Mouse (Mus musculus): ENCODE results near the gene Ifi205.
"Not testable (repeated sequence)": the region's sequence is repeated elsewhere in the genome, so short reads cannot be mapped to it uniquely, and the experiment has no call there.

Gene Ifi205

GRCm38 (mm10) chr1:174031698-174032097 is at the start of gene Ifi205:
TSS of gene Ifi205 (minus strand) at chr1:174031810.
- DNase-seq (ENCODE audit: low read depth, low spot score): no peak

DNA sequence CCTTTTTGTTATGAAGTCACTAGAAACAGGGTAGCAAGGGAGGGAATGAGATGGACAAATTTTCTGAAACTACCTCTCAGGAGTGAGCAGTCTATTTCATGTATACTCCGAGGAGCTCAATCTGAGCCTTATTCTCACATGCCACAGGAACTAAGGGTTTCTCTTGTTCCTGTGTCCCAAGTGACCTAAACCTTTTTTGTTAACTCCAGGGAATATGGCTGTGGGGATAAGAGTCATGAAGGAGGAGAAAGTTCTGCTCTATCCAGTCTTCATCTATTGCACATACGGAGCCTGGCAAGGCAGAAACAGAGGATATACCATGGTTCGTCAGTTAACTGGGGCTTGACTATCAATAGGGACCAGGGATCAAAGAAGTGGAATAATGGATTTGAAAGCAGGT is 34.7 kb upstream of the Ifi205 start, which contains the start of gene Olfr430:
TSS of gene Olfr430 (plus strand) at position 301 of the 400 bp plus-strand sequence.
- no peak for DNase-seq (ENCODE audit: low read depth, low spot score)

GRCm38 (mm10) chr1:174055248-174055647 is 23.6 kb upstream of the Ifi205 start:
- no peak for DNase-seq (ENCODE audit: low read depth, low spot score)

DNA sequence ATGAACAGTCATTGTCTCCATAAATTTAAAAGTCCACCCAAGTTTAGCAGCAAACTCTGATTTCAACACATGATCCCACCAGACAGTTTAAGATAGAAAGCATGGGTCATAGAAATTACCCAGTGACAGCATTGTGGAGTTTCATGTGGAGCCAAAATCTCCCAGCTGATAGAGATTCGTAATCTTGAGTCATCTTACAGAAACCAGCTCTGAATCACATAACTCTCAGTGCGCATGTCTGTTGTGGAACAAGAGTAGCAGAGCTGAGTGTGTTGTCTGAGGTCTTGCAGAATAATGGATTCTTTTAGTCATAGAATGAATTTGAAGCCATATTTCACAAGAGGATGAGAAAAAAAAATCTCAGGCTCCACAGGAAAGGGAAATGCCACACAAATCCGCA is 21.4 kb upstream of the Ifi205 start:
- DNase-seq (ENCODE audit: low read depth, low spot score): no peak

GRCm38 (mm10) chr1:174051931-174052536 is 20.4 kb upstream of the Ifi205 start:
- no peak for DNase-seq (ENCODE audit: low read depth, low spot score)

GRCm38 (mm10) chr1:174051515-174051914 is 19.9 kb upstream of the Ifi205 start:
- no peak for DNase-seq (ENCODE audit: low read depth, low spot score)

DNA sequence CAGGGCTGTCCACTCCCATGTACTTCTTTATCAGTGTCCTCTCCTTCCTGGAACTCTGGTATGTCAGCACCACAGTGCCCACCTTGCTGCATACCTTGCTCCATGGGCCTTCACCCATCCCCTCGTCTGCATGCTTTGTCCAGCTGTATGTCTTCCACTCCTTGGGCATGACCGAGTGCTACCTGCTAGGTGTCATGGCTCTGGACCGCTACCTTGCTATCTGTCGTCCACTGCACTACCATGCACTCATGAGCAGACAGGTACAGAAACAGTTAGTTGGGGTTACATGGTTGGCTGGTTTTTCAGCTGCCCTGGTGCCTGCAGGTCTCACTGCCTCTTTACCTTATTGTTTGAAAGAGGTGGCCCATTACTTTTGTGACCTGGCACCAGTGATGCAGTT is 18.9 kb upstream of the Ifi205 start:
- no peak for DNase-seq (ENCODE audit: low read depth, low spot score)

DNA sequence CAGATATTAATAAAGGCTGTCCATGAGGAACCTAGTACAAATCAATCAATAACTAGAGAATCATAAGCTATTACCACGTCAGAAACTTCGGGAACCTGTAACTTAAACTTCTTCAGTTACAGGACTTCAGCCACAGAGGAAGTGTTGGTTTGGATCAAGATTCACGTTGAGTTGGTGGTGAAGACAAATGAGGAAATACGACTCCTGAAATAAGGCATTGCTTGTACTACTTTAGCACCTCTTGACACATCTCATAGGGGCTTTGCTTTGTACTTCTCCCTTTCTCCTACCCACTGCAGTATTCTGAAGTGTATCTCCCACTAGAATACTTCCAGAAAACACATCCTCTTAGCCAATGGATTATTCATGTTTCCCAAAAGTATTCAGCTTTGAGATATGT is 17.7 kb upstream of the Ifi205 start:
- DNase-seq (ENCODE audit: low read depth, low spot score): not testable (repeated sequence)

- no peak for DNase-seq (ENCODE audit: low read depth, low spot score)
Measured at GRCm38 (mm10) chr1:174048893-174049292, 17.3 kb upstream of the Ifi205 start, which contains the start of gene Olfr432. TSS of gene Olfr432 (plus strand) at chr1:174049205.

- not testable (repeated sequence) for DNase-seq (ENCODE audit: low read depth, low spot score)
Measured at GRCm38 (mm10) chr1:174048227-174048626, 16.6 kb upstream of the Ifi205 start.

DNA sequence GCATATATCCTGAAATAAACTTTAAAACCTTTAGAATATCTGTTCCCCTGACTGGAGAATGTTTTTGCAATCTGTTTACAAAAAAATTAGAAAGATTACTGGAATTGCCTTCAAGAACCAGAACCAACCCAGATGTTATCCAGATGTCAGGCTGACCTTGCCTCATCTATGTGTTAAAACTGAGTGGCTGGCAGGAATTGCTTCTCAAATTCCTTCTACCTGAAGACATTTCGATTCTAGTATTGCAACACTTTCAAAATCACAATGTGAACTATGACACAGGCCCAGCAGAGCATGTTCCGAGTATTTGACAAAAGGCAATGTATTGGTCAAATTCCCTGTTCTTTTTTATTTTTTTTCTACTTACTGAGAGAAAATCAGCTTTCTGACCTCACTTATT is 12.8 kb upstream of the Ifi205 start:
- DNase-seq (ENCODE audit: low read depth, low spot score): no peak

- not testable (repeated sequence) for DNase-seq (ENCODE audit: low read depth, low spot score)
Measured at GRCm38 (mm10) chr1:174042091-174042884, 10.7 kb upstream of the Ifi205 start.

GRCm38 (mm10) chr1:174040523-174041177 is 9.0 kb upstream of the Ifi205 start, which contains the start of gene Olfr433:
TSS of gene Olfr433 (plus strand) at chr1:174040705.
- no peak for DNase-seq (ENCODE audit: low read depth, low spot score)

DNA sequence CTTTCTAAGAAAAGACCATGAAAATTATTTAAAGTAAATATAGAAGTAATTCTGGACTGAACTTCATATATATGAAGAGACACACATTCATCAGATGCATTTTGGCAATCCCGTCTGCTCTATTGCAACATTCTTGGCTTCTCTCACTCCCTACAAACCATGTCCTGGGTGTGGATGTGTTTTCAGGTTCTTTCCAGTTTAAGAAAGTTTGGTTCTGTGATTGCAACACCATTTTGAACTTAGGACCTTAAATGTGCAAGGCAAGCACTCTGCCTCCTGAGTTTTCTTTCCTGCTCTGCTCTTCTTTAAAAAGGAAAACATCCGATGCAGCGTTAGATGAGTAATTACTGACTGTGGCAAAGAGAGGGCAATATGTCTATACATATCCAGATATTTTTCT is 6.9 kb upstream of the Ifi205 start:
- no peak for DNase-seq (ENCODE audit: low read depth, low spot score)

- no peak for DNase-seq (ENCODE audit: low read depth, low spot score)
Measured at GRCm38 (mm10) chr1:174035841-174036240, 4.2 kb upstream of the Ifi205 start.

- not testable (repeated sequence) for DNase-seq (ENCODE audit: low read depth, low spot score)
Measured at GRCm38 (mm10) chr1:174007050-174007449, 24.6 kb downstream of the Ifi205 start.

DNA sequence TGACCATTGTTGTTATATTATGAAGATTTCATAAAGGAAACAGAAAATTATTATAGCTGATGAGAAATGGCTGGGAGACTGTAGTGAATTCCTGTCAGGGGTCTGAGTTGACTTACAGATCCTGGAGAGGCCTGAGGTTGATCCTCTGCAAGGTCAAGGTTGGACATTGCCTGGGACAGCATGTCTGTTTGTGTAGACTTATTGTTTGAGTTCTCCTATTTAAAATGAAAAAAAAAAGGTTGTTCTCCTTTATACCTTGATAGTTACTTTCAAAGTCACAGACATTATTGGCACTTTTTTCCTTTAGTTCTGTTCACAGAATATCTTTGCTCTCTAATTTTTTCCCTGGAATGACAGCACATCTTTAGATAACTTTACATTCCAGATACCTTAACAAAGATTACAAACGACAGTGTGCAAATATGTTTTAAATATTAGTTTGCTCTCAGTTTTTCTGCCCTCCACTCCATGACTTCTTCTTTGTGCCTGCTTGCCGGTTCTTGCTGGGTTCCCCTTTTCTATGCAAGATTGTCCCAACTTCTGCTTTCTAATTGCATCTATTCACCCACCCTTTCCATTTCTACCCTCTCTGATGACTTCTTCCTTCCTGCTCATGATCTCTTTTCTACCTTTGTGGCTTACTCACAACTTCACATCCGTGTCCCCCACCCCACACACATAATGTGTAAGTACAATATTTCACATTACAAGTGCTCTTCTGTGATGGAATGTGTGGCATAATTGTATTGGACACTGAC is 27.1 kb downstream of the Ifi205 start:
- DNase-seq (ENCODE audit: low read depth, low spot score): not testable (repeated sequence)

- no peak for DNase-seq (ENCODE audit: low read depth, low spot score)
Measured at GRCm38 (mm10) chr1:173995003-173995402, 36.6 kb downstream of the Ifi205 start.

DNA sequence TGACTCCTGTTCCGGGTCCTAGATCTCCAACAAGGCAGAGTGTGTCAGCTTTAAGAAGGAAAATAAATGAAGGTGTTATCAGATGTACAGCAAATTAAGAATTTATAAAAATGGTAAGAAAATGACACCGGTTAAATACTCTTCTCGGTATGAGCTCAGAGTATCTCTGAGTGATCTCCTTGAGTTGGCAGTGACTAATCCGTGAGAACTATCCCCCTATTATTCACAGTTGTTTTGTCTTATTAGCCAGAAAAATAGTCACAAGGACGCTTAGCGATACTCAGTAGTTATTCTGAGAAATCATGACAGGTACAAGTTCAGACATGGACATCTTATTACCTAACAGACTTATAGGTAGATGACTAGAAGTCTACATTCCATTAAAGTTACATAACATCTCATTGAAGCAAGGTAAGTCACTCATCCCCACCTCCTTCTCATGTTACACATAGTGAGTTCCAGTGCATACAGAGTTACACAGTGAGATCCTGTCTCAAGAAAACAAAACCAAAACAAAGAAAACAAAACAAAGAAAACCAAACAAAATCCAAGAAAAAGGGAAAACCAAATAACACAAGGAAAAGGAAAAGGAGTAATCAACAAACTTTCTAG is 48.8 kb downstream of the Ifi205 start, which contains the start of gene Ifi202b:
TSS of gene Ifi202b (minus strand) at position 51 of the 612 bp plus-strand sequence.
- not testable (repeated sequence) for DNase-seq (ENCODE audit: low read depth, low spot score)

DNA sequence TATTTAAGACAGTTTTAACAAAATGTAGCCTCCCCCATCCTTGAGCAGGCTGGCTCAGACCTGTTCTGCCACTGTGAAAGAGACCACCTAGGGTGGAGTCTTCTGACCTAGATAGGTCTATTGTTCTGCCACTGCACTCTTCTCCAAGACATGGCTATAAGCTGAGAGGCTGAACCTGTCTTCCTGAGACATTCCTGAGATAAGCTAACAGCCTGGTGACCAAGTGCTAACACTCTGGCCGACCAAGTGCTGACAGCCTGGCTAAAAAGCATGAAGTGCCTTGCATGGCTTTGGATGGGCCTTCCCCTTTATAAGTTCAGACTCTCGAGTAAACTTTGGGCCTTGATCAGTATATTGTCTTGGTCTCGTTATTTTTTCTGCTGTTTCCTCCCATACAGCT is 50.6 kb downstream of the Ifi205 start:
- DNase-seq (ENCODE audit: low read depth, low spot score): not testable (repeated sequence)

DNA sequence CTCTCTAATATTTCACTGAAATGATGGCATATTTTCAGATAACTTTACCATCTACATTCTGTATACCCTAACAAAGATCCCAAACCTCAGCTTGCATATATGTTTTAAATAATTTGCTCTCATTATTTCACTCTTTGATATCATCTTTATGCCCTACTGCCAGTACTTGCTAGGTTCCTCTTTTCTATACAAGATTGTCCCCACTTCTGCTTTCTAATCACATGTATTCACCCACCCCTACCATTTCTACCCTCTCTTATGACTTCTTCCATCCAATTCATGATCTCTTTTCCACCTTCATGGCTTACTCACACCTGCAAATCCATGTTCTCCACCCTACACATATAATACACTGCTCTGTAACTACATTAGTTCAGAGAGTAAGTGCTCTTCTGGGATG is 54.0 kb downstream of the Ifi205 start:
- no peak for DNase-seq (ENCODE audit: low read depth, low spot score)
